Mouse (Mus musculus): Measurements from ENCODE around the gene Il2rg. TPM values are rescaled to one million over a fixed set of nuclear protein-coding genes. Genes with fewer than 3 reads are reported as not detected.
A peak's percentile ranks its signal among the peaks of the same experiment; 100 is the strongest.

The Il2rg gene
- polyA plus RNA-seq, 1 experiment from 2014 or later, result 0.13 TPM

DNA sequence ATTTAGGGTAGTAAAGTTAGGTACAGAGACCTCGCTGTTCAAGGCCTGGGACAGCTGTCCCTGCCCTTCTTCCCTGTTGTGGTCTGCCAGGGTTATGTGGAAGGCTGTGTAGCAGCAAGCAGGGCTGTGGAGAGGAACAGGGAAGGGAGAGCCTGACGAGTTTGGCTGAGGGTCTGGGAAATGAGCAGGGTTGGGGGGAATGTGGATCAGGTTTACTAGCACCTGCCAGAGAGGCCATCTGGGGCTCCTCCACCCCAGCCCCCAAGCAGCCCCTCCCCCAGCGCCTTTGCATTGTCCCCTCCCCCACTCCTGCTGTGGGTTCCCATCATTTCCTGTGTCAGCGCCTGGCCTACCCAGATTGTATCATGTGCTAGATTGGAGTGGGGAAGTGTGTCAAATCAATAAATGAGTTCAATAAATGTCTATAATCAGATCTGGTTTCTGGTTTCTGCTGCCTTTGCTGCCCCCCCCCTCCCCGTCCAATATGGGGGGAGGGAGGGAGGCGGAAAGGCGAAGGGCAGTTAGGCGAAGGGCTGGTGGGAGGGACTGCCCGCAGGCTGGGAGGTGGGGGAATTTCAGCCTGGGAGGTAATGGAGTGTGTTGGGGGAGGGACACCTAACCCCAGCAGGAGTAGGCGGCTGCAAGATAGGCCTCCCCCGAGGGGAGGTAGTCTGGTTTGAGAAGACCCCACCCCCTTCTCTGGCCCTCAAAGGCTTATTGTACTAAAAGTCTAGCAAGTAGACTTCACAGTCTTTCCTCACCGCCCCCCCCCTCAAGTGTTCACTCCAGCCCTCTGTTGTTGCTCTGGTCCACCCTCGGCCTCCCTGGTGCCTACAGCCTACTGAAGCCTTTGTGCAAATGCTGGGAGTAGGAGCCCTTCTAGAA lies 7.4 kb downstream of the Il2rg start:
- DNase-seq (ENCODE audit: low read depth, low spot score) (no peak), ATAC-seq (no peak)
- ChIA-PET CTCF (no interaction called here), POLR2A (interaction anchor here (0.7 kb wide), 1 partner anchor 36 kb away, joined by 6 read pairs; no protein-coding TSS in a partner anchor)
- in situ Hi-C loops (cut with MboI; ENCODE audit: low pct_unique_long_range_greater_than_20kb), result no loop called here
- peaks cover 16% of the 10 kb centered on the region for H3K27me3 ChIP-seq
- no peak for TF ChIP-seq CTCF (IDR thresholded peaks at IDR 0.05)

DNA sequence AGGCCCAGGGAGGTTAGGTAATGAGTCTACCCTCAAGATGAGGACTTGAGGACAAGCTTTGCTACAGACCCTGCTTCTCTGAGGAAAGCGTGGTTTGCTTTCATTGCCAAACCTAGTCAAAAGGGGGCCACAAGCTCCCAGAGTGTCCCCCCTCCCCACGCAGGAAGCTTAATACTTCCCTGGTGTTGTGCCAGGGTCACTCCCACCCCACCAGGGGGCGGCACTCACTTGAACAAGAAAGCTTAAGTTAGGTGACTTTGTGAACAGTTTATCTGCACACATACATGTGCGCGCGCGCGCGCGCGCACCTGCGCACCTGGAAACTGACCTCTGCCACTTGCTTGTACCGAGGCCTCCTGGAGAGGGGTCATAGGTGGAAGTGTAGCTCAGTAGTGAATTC lies 11.5 kb downstream of the Il2rg start:
- DNase-seq (ENCODE audit: low read depth, low spot score) (no peak), ATAC-seq (no peak)
- CTCF ChIA-PET, result interaction anchor here (1.1 to 1.2 kb wide), 2 partner anchors 13 to 125 kb away, joined by 3 to 6 read pairs; partner anchors contain the start of gene Gm20489
- POLR2A ChIA-PET, result interaction anchor here (0.6 kb wide), 2 partner anchors 100 to 731 kb away, joined by 3 read pairs; no protein-coding TSS in a partner anchor
- H3K27me3 ChIP-seq, result peaks cover 12% of the 10 kb centered on the region
- TF ChIP-seq CTCF (IDR thresholded peaks at IDR 0.05), result no peak
- in situ Hi-C loops (cut with MboI; ENCODE audit: low pct_unique_long_range_greater_than_20kb), result no loop called here

DNA sequence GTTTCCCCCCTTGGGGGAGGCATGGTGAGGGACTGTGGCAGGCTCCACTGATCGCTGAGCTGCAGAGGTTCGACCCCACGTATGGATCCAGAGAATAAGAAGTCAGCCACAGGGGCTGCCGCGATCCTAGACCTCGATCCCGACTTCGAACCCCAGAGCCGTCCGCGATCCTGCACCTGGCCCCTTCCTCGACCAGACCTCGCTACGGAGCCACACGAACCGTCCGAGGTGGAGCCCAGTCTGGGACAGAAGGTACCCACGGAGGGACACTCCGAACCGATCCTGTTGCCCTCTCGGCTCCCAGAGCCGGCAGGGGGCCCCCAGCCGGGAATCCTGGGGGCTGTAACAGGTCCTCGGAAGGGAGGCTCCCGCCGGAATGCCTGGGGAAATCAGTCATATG lies 13.3 kb downstream of the Il2rg start:
- ChIA-PET POLR2A (no interaction called here), CTCF (no interaction called here)
- H3K27me3 ChIP-seq, result peaks cover 16% of the 10 kb centered on the region
- in situ Hi-C loops (cut with MboI; ENCODE audit: low pct_unique_long_range_greater_than_20kb), result no loop called here
- TF ChIP-seq CTCF (IDR thresholded peaks at IDR 0.05), result no peak
- DNase-seq (ENCODE audit: low read depth, low spot score) (no peak), ATAC-seq (peak; percentile 23)

GRCm38 (mm10) chrX:101253952-101254729 lies 13.9 kb downstream of the Il2rg start, which contains the start of gene Foxo4:
Gene Foxo4, plus strand, starts transcription at chrX:101254528.
- ATAC-seq (peak; percentile 86), DNase-seq (ENCODE audit: low read depth, low spot score) (peak; percentile 42)
- peaks cover 20% of the 10 kb centered on the region for H3K27me3 ChIP-seq
- POLR2A ChIA-PET, result no interaction called here
- in situ Hi-C loops (cut with MboI; ENCODE audit: low pct_unique_long_range_greater_than_20kb), result no loop called here
- no peak for TF ChIP-seq CTCF (IDR thresholded peaks at IDR 0.05)
- CTCF ChIA-PET, result no interaction called here

DNA sequence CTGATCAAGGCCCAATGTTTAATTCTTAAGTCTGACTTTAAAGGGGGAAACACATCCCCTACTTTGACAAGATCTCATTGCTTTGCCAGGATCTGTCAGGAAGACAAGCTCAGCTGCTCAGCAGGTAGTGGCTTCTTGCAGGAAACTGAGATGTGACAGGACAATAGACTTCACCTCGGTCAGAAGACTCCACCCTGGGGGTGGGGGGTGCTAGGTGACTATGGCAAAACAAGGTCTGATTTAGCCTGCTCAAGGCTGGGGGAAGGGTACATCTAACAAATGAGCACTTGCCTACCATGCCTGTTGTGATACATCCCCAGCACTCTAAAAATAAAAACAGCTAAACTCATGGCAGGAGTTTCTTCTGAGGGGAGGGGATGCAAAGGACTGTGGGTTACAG lies 23.0 kb downstream of the Il2rg start:
- DNase-seq (ENCODE audit: low read depth, low spot score), result no peak
- TF ChIP-seq CTCF (IDR thresholded peaks at IDR 0.05), result no peak
- no peak for ATAC-seq
- CTCF ChIA-PET, result no interaction called here
- in situ Hi-C loops (cut with MboI; ENCODE audit: low pct_unique_long_range_greater_than_20kb), result no loop called here
- H3K27me3 ChIP-seq, result peaks cover 34% of the 10 kb centered on the region
- POLR2A ChIA-PET, result no interaction called here

DNA sequence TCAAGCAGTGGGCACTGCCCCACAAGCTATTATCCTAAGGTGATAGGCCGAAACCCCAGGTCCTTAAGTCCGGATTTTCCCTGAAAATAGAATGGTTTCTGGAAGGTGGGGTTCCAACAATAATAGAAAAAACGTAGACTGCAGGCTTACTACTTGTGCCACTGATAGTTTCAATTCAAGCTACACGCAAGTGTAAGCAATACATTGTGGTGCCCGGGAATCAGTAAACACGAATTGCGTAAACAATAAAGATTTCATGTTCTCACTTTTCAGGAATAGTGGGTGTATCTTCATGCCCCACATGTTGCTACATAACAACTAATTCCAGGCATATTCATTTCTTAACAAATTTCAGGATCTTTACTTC lies 45.3 kb downstream of the Il2rg start:
- POLR2A ChIA-PET, result no interaction called here
- DNase-seq (ENCODE audit: low read depth, low spot score) (no peak), ATAC-seq (no peak)
- peaks cover 13% of the 10 kb centered on the region for H3K27me3 ChIP-seq
- CTCF ChIA-PET, result interaction anchor here (1.4 kb wide), 1 partner anchor 91 kb away, joined by 6 read pairs; no protein-coding TSS in a partner anchor
- in situ Hi-C loops (cut with MboI; ENCODE audit: low pct_unique_long_range_greater_than_20kb), result no loop called here
- no peak for TF ChIP-seq CTCF (IDR thresholded peaks at IDR 0.05)

DNA sequence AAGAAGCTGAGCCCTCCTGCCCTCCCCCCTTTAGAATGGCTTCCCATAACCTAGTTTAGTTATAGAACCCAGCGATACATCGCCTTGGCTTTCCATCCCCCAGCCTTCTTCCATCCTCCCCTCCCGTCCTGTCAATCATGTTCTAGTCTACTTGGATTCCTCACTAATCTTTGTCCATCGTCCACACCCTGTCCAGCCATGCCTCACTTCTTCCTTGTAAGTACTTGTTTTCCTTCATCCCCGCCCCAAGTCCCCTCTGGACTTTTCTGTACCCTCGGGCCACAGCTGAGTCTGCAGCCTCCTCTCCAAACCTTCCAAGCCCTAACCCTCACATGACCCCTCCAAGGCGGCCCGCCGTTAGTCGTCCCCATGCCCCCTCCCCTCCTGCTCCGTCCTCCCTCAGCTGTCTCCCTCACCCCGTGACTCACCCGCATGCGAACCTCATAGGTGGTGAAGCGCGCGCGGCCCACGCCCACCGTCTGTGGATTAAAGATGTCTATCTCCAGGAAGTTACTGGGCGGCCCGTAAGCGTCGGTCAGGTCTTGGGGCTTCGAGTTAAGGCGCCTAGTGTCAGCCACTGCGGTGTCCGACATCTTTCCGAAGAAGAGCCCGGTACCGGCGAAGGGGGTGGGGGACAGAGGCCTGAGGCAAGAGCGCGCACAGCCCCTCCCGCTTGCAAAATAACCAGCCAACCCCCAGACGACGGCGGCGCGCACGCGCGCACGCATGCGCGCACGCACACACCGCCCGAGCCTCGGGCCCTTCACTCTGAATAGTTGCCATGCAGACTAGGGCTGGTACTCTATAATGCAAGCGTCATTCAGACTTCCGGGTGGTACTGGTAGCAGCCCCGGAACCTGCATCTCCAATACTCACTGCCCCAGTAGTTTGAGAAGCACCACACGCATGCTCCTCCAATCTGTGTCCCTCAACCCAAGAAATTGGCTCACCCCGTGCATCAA lies 45.9 kb downstream of the Il2rg start, which contains the start of gene Snx12:
Gene Snx12 (minus strand): TSS at position 730 of the 962 bp plus-strand sequence.
- in situ Hi-C loops (cut with MboI; ENCODE audit: low pct_unique_long_range_greater_than_20kb), result no loop called here
- CTCF ChIA-PET, result interaction anchor here (1.4 kb wide), 1 partner anchor 90 kb away, joined by 6 read pairs; no protein-coding TSS in a partner anchor
- peak; percentile 83 for DNase-seq (ENCODE audit: low read depth, low spot score)
- peak; percentile 72 for TF ChIP-seq CTCF (IDR thresholded peaks at IDR 0.05)
- H3K27me3 ChIP-seq, result peaks cover 13% of the 10 kb centered on the region
- POLR2A ChIA-PET, result no interaction called here
- peak; percentile 86 for ATAC-seq

Other genes starting within 250 kb of the Il2rg start
- gene Tex11, start 208.6 kb downstream of the Il2rg start, polyA plus RNA-seq (2021), result not detected
- gene Slc7a3, start 182.2 kb downstream of the Il2rg start, polyA plus RNA-seq (2021), result 0.59 TPM
- gene Snx12, start 45.7 kb downstream of the Il2rg start, polyA plus RNA-seq (2021), result 75.1 TPM
- 32.6 TPM for gene Foxo4, start 13.7 kb downstream of the Il2rg start, polyA plus RNA-seq (2021)
- gene Gm614, start 4.3 kb downstream of the Il2rg start, polyA plus RNA-seq (2021), result not detected
- not detected for gene Gm20489, start 768 bp upstream of the Il2rg start, polyA plus RNA-seq (2021)
- 57.5 TPM for gene Med12, start 5.8 kb upstream of the Il2rg start, polyA plus RNA-seq (2021)
- gene Nlgn3, start 30.9 kb upstream of the Il2rg start, polyA plus RNA-seq (2021), result 0.09 TPM
- gene Gjb1, start 108.1 kb upstream of the Il2rg start, polyA plus RNA-seq (2021), result 0.18 TPM
- gene Zmym3, start 152.6 kb upstream of the Il2rg start, polyA plus RNA-seq (2021), result 60.5 TPM
- gene Nono, start 161.1 kb upstream of the Il2rg start, polyA plus RNA-seq (2021), result 278 TPM
- 0.36 TPM for gene Itgb1bp2, start 180.8 kb upstream of the Il2rg start, polyA plus RNA-seq (2021)